Mouse (Mus musculus) liver, embryonic 16.5 days (tissue): ENCODE results near the gene Capn2. TPM values are rescaled to one million over a fixed set of nuclear protein-coding genes. Genes with fewer than 3 reads are reported as not detected.

ENCODE experiments used
- ATAC-seq: fragments of 200-750 bp; cut with Nextera tagmentation; 2 replicates; pipeline ENCODE4 v1.8.0; 2017; ENCODE audit warnings: low read depth, mild to moderate bottlenecking, moderate number of reproducible peaks, moderate library complexity
- H3K27ac ChIP-seq: fragments of 300-500 bp; sonication (generic); 2 replicates; pipeline ENCODE4 v1.5.1; 2014; ENCODE audit warnings: mild to moderate bottlenecking, low read length
- H3K27me3 ChIP-seq: fragments of 300-500 bp; sonication (generic); 2 replicates; pipeline ENCODE4 v1.6.1; 2014; ENCODE audit warnings: low read depth, low read length, mixed read lengths; ENCODE audit not compliant: control insufficient read depth, insufficient read depth
- H3K36me3 ChIP-seq: fragments of 300-500 bp; sonication (generic); 2 replicates; pipeline ENCODE4 v1.6.1; 2014; ENCODE audit warnings: mild to moderate bottlenecking; ENCODE audit not compliant: control insufficient read depth, insufficient read depth
- H3K4me1 ChIP-seq: fragments of 300-500 bp; sonication (generic); 2 replicates; pipeline ENCODE4 v1.6.1; 2014; ENCODE audit warnings: low read depth, low read length, mixed read lengths; ENCODE audit not compliant: control insufficient read depth
- H3K4me2 ChIP-seq: fragments of 300-500 bp; sonication (generic); 2 replicates; pipeline ENCODE4 v1.6.1; 2014; ENCODE audit warnings: low read depth, low read length, mixed read lengths
- H3K4me3 ChIP-seq: fragments of 300-500 bp; sonication (generic); 2 replicates; pipeline ENCODE4 v1.5.1; 2014; ENCODE audit warnings: low read depth, mild to moderate bottlenecking, low read length
- H3K9ac ChIP-seq: fragments of 300-500 bp; sonication (generic); 2 replicates; pipeline ENCODE4 v1.6.1; 2014; ENCODE audit warnings: low read depth, low read length
- H3K9me3 ChIP-seq: fragments of 300-500 bp; sonication (generic); replicated peaks from 2 replicates; pipeline ENCODE4 v1.6.1; 2016; ENCODE audit warnings: low read length; ENCODE audit not compliant: control insufficient read depth
- WGBS: fragments of 180-500 bp; shearing (Covaris S2); extraction: QIAGEN DNeasy Blood & Tissue Kit; methylation state at CpG from one replicate; pipeline ENCODE4 v1.1.7; 2014; ENCODE audit not compliant: insufficient replicate concordance; 5-methylcytosine and 5-hydroxymethylcytosine counted together
- polyA plus RNA-seq: library from polyadenylated mRNA; unstranded; fragments of >200 nt; fragmentation: Nextera tagmentation; extraction: Ambion mirVana; gene quantifications from 2 replicates; pipeline ENCODE4 v1.2.1, GENCODE M21; 2015

Gene Capn2
- polyA plus RNA-seq, 1 experiment from 2014 or later, result 27.4 TPM

DNA sequence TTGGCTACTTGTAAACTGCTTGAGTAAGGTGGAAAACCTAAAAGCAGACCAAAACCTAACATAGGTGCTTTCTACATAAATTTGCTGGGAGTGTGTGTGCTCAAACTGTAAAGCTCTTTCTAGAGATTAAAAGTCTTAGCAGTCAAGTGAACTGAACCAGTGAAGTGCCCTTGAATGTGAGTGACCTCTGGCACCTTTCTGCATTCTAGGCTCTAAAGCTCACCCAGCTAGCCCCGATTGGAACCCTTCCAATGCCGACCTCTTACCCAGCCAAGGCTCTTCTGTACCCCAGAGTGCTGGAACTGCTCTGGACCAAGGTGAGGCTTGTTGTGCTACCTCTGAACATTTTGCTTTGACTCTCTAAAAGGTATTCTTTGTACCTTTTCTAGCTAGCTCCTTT is 73.3 kb downstream of the Capn2 start:
- H3K4me2 ChIP-seq, result no peak overlapping the region
- no peak for ATAC-seq
- H3K27me3 ChIP-seq, result no peaks in the 10 kb centered on the region
- H3K9me3 ChIP-seq, result no peaks in the 10 kb centered on the region
- H3K4me3 ChIP-seq, result no peak overlapping the region
- no peak overlapping the region for H3K27ac ChIP-seq
- WGBS, result 70% methylated on average over 2 of the region's 2 CpGs
- no peaks in the 10 kb centered on the region; the same call in 1 of the 2 replicates for H3K4me1 ChIP-seq
- peaks cover 14% of the 10 kb centered on the region; the same call in 1 of the 2 replicates for H3K36me3 ChIP-seq
- no peak overlapping the region for H3K9ac ChIP-seq

DNA sequence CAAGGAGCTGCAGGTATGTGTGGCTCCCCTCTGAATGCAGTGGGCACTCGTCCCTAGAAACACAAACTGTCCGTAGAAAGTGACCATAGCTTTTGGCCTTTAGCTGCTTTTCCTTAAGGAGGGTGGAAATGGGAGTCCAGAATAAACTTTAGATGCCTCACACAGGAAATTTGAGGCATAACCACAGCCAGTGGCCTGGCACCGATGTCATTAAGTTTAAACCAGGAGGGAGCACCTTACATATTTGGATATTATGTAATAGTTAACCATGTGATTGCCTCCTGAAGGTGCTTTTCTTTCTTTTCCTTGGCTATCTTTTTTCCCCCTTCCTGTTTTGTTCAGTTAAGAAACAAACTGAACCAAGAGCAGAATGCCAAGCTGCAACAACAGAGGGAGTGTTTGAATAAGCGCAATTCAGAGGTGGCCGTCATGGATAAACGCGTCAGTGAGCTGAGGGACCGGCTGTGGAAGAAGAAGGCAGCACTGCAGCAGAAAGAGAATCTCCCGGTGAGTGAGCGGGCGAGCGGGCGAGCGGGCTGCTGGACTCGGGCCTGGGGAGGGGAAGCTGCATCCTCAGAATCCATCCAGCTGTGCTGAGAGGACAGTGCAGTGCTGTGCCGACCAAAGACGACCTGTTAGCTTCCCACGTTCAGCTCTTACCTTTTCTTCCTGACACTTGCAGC is 75.5 kb downstream of the Capn2 start:
- no peaks in the 10 kb centered on the region for H3K27me3 ChIP-seq
- H3K4me1 ChIP-seq, result no peaks in the 10 kb centered on the region; the same call in 1 of the 2 replicates
- no peak for ATAC-seq
- H3K27ac ChIP-seq, result no peak overlapping the region
- H3K9me3 ChIP-seq, result no peaks in the 10 kb centered on the region
- 80% methylated on average over 18 of the region's 18 CpGs for WGBS
- H3K4me3 ChIP-seq, result no peak overlapping the region
- H3K36me3 ChIP-seq, result peaks cover 6% of the 10 kb centered on the region; the same call in 1 of the 2 replicates
- no peak overlapping the region for H3K4me2 ChIP-seq
- H3K9ac ChIP-seq, result no peak overlapping the region

GRCm38 (mm10) chr1:182439546-182440222 is 77.7 kb downstream of the Capn2 start:
- Histone ChIP-seq H3K9ac (no peak overlapping the region), H3K27me3 (no peaks in the 10 kb centered on the region), H3K27ac (no peak overlapping the region; the same call in 1 of the 2 replicates), H3K36me3 (peaks cover 6% of the 10 kb centered on the region; the same call in 1 of the 2 replicates), H3K4me2 (no peak overlapping the region), H3K4me3 (no peak overlapping the region), H3K9me3 (no peaks in the 10 kb centered on the region), H3K4me1 (no peaks in the 10 kb centered on the region; the same call in 1 of the 2 replicates)
- peak; percentile 75 for ATAC-seq
- 45% methylated on average over 5 of the region's 5 CpGs for WGBS

- no peaks in the 10 kb centered on the region for H3K9me3 ChIP-seq
- 63% methylated on average over 5 of the region's 5 CpGs for WGBS
- H3K9ac ChIP-seq, result no peak overlapping the region
- no peaks in the 10 kb centered on the region for H3K27me3 ChIP-seq
- no peaks in the 10 kb centered on the region; the same call in 1 of the 2 replicates for H3K4me1 ChIP-seq
- no peak overlapping the region for H3K4me2 ChIP-seq
- H3K4me3 ChIP-seq, result no peak overlapping the region
- no peak for ATAC-seq
- H3K27ac ChIP-seq, result no peak overlapping the region
- peaks cover 9% of the 10 kb centered on the region; the same call in 1 of the 2 replicates for H3K36me3 ChIP-seq
Observed at GRCm38 (mm10) chr1:182436746-182437145, 80.7 kb downstream of the Capn2 start.

GRCm38 (mm10) chr1:182432059-182432458 is 85.3 kb downstream of the Capn2 start:
- H3K4me3 ChIP-seq, result no peak overlapping the region
- no peaks in the 10 kb centered on the region; the same call in 1 of the 2 replicates for H3K4me1 ChIP-seq
- H3K4me2 ChIP-seq, result no peak overlapping the region
- H3K36me3 ChIP-seq, result peaks cover 7% of the 10 kb centered on the region; the same call in 1 of the 2 replicates
- no peak overlapping the region for H3K9ac ChIP-seq
- no peaks in the 10 kb centered on the region for H3K9me3 ChIP-seq
- no peaks in the 10 kb centered on the region for H3K27me3 ChIP-seq
- 73% methylated on average over 3 of the region's 3 CpGs for WGBS
- H3K27ac ChIP-seq, result no peak overlapping the region
- no peak for ATAC-seq

GRCm38 (mm10) chr1:182430676-182431075 is 86.7 kb downstream of the Capn2 start:
- H3K27ac ChIP-seq, result no peak overlapping the region
- H3K4me2 ChIP-seq, result no peak overlapping the region
- peaks cover 7% of the 10 kb centered on the region; the same call in 1 of the 2 replicates for H3K36me3 ChIP-seq
- 0 out of 2 replicates have a peak, but pooled peaks have one; percentile 43 for ATAC-seq
- 64% methylated on average over 2 of the region's 2 CpGs for WGBS
- H3K4me1 ChIP-seq, result peaks cover 5% of the 10 kb centered on the region
- no peaks in the 10 kb centered on the region for H3K27me3 ChIP-seq
- no peak overlapping the region for H3K4me3 ChIP-seq
- no peaks in the 10 kb centered on the region for H3K9me3 ChIP-seq
- H3K9ac ChIP-seq, result no peak overlapping the region

DNA sequence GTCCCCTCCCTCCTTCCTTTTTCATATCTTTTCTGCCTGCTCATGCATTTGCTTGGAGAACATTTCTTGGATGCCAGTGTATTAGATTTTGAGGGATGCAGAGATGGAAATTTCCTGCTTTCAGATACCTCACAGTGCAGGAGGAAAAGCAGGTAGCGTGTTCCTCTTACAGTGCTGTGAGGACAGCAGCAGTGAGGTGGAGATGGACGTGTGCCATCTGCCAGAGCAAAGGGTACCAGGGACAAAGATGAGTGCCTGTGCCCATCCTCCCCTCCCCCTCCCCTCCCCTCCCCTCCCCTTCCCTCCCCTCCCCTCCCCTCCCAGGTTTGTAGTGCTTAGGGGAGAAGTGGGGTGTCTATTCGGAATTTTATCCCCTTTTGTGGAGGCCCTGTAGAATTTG is 87.6 kb downstream of the Capn2 start:
- ATAC-seq, result no peak

DNA sequence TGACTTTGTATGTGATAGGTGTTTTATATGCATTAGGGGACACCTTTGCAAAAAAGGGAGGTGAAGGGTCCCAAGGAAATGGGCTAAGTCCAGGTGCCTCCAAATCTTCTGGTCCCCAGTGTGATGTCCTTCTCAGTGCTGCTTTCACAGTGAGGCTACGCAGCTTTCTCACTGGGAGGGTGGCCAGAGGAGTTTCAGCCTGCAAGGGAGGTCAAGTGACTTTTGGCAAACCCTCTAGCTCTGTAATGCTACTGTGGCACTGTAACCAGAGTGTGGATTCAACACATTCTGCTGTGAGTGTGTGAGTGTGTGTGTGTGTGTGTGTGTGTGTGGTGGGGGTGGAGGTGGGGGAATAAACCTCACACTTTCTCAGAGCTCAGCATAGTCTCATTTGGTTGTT is 90.0 kb downstream of the Capn2 start:
- 71% methylated on average over 1 of the region's 1 CpGs for WGBS
- Histone ChIP-seq H3K4me3 (no peak overlapping the region), H3K4me1 (peaks cover 5% of the 10 kb centered on the region), H3K27ac (no peak overlapping the region), H3K4me2 (no peak overlapping the region), H3K9me3 (no peaks in the 10 kb centered on the region), H3K36me3 (peaks cover 3% of the 10 kb centered on the region; the same call in 1 of the 2 replicates), H3K27me3 (no peaks in the 10 kb centered on the region), H3K9ac (no peak overlapping the region)
- no peak for ATAC-seq

More for the DNA sequence above, 87.6 kb downstream of the Capn2 start:
- Histone ChIP-seq H3K4me3 (no peak overlapping the region), H3K9ac (no peak overlapping the region), H3K27me3 (no peaks in the 10 kb centered on the region), H3K4me2 (no peak overlapping the region), H3K27ac (no peak overlapping the region), H3K9me3 (no peaks in the 10 kb centered on the region), H3K36me3 (peaks cover 5% of the 10 kb centered on the region; the same call in 1 of the 2 replicates), H3K4me1 (peaks cover 5% of the 10 kb centered on the region)
- 55% methylated on average over 3 of the region's 3 CpGs for WGBS

DNA sequence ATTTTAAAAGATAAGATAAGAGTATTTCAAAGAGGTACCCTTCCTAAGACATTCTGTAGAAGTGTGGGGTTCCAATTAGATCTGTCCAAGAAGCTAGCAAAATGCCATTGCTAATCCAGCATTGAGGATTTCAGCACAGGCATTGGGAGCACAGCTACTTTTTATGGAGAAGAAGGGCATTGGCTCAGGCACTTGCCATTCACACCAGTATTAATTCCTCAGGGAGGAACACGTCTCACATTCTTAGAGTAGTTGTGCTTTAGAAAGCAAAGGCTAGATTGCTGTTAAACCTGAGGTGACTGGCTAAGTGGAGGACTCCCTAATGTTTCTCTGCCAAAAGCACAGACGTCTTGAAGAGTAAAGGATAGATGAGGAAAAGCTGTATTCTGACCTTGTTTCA is 91.0 kb downstream of the Capn2 start:
- no peak overlapping the region for H3K4me3 ChIP-seq
- no peaks in the 10 kb centered on the region for H3K9me3 ChIP-seq
- no peaks in the 10 kb centered on the region for H3K27me3 ChIP-seq
- no peak for ATAC-seq
- no peak overlapping the region for H3K4me2 ChIP-seq
- H3K9ac ChIP-seq, result no peak overlapping the region
- H3K36me3 ChIP-seq, result no peaks in the 10 kb centered on the region
- no peak overlapping the region for H3K27ac ChIP-seq
- H3K4me1 ChIP-seq, result peaks cover 5% of the 10 kb centered on the region
- 59% methylated on average over 2 of the region's 2 CpGs for WGBS
